Mouse (Mus musculus): Measurements from ENCODE around the gene Diablo.

GRCm38 (mm10) chr5:123555693-123556092 is 31.7 kb upstream of the Diablo start:
- TF ChIP-seq CTCF (IDR thresholded peaks at IDR 0.05; ENCODE audit: low read depth) (no peak), EP300 (optimal IDR thresholded peaks at IDR 0.05) (no peak)
